Mouse (Mus musculus) urinary bladder, postnatal 25 days (tissue): ENCODE data around the gene Gfi1.

Experiments used
- DNase-seq: peaks from one replicate; pipeline ENCODE4 v3.0.0; 2022; ENCODE audit warnings: low spot score

Gfi1 gene

DNA sequence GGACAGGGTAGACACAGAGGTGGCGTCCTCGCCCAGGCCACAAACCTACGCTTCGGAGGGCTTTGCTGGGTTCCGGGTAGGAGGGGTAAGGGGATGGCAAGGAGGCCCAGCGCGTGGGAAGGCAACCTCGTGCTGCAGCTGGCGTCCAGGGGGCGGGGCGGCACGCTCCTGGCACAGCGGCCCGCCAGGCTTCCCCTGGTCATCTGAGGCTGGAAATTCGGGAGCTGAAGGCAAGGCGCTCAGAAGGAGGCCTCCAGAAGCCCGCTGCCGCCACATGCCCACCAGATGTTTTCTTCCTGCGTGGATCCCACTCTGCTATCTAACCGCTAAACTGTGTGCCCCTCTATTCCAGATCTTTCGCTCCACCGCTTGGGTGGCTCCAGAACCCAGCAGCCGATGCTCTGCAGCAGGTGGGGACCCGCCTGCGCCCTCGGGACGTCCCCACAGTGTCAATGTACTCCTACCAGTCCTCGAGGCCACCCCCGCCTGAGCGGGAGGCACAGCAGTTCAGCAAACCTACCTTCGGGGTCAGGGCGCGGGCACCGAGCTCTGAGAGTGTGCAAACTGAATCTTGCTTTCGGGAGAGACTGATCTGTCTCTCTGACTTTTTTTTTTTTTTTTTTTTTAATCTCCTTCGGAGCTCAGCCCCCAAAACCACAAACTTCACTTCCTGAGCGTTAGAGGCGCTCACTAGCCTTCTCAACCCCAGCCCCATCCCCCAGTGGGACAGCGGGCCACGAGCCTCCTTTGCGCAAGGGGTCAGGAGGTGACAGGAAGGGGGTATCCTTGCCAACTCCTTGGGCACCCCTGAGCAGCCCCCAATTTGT, at the start of gene Gfi1:
TSS of gene Gfi1 (minus strand) at position 602 of the 827 bp plus-strand sequence.
- DNase-seq, result peak; percentile 4

DNA sequence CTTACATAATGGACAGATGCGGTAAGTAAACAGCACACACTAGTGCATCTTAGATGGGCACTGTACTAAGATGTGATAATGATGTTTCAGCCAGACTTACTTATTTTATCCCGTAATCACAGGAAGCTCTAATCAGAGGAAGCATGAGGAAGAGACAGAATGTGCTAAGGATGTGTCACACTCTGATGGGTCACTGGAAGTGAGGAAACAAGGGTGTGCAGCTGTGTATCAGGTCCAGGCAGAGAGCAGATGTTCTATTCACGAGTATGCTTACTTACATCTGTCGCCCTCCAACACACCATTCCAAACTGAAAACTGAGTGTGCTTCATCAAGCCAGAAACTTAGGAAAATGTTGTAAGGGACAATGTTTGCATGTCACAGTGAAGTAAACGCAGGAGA, 46.2 kb upstream of the Gfi1 start:
- no peak for DNase-seq

DNA sequence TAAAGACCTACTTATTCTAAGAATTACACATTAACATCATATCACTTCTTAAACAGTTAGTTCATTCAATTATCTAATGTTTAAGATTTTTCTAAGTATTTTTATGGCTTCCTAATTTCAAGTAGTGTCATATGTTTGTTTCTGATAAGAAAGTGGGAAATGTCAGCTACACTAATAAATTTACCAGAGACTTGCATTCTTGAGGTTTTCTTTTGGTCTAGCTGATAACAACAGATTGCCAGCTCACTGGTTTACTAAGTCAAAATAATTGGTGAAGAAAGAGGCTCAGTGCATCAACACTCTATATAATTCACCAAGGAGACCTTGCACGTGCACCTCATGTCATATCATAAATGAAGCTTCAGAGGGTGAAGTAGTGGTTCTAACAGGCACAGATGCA, 42.4 kb upstream of the Gfi1 start:
- no peak for DNase-seq

DNA sequence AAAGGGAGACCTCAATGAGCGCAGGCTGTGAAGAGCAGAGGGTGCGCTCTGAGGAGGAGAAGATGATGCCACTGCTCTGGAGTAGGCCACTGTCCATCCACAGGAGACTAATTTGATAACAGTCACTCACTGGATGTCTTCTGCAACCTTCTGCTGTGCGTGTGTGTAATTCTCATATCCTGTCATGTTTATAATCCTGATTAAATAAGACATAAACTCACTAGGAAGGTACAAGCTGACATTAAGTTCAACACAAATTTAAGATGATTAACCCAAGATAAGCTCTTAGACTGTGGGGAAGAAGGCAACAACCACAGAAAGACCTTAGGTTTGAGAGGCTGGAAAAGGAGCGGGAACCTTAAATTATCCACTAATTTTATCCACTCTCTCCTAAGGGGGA, 40.1 kb upstream of the Gfi1 start:
- DNase-seq, result no peak

DNA sequence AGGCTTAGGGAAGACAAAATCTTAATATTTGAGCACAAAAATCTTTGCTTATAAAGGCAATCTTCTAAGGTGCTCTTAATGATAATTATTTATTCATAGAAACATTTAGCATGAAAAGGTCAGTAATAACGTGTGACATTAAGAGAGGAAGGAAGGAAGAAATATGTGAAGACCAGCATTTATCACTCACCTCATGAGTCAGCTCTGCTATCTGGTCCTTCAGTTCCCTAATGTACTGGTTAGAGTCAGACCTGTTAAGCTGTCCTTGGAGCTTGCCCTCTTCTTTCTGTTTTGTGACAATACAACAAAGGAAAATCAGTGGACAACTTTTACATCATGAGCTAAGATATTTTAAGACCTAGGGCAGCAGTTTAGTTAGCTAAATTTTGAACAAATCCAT, 38.6 kb upstream of the Gfi1 start:
- DNase-seq, result no peak

DNA sequence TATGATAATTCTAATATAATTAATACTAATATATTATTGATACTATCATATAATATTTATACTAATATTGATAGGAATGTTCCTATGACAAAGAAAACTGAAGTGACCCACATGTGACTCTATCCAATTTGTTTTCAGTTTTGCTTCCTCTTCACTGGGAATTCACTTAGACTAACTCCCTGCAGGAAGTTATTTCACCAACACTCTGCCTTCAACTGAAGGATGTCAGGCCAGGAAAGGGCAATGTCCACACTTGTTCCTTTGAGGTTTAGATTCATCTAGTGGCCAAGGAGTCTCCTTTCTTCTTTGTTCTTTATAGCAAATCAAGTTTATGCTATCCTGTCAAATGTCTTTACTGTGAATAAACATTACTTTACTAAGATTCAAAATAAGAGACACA, 37.8 kb upstream of the Gfi1 start:
- no peak for DNase-seq

DNA sequence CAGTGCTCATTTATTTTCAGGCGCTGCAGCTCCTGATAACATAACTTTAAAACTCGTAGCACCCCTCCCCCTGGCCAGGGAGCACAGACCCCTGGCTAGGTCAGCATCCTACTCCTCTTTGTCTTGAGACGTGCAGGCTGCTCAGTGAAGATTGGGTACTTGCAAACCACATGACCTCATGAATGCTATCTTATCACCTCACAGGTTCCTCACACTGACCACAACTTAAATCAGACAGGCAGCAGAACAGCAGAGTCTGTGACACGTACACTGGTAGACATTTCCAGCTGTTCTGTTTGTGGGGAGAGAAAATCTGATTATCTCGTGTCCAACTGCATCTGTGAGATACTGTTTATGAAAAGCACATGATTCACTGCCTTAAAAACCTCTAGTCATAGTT, 33.3 kb upstream of the Gfi1 start:
- no peak for DNase-seq

DNA sequence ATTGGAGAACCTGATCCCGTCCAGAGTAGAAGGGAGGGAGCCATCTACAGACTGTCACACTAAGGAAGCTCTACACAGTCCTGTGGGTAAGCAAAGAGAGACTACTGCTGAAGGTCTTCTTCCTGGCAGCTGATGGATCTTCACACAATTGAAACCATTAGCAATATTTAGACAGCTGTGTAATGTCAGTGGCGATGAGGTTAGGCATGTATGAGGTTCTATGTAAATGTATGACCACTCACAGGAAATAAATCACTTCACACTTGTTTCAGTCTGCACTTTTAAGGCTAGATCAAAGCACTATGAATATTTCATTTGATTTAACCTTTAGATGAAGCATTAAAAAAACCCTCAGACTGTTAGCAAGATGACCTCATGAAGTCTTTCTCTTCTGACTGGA, 30.2 kb upstream of the Gfi1 start:
- DNase-seq, result no peak

DNA sequence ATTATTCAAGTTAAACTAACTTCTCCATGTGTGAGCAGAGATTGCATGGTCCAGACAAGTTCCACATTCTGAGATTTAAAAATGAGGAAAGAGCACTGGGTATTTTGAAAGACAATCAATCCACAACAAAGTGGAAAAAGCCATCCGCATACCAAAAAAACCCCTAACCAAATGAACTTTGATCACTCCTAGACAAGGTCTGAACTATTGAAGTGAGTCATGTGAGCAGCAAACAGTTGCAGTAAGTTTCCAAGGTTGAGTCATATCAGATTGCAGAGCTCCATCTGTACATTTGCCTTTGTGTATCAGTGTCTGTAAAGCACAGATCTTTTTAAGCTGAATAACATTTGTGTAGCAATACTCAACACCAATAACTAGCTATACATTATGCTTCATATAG, 28.9 kb upstream of the Gfi1 start:
- no peak for DNase-seq

DNA sequence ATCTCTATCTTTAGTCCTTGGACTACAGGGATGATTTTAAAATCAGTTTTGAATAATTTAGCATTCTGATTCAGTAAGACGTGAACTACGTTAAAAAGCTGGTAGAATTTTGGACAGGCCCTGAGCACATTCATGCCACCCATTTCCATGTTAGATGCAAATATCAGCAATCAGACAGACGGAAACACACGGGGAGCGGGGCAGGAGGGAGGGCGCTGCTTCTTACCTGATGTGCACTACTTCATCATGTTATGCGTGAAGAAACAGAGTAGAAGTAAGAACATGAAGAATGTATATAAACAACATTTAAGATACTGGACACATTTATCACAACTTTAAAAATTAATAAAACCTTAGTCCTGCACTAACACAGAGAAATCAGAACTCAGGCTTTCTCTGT, 27.8 kb upstream of the Gfi1 start:
- DNase-seq, result no peak

DNA sequence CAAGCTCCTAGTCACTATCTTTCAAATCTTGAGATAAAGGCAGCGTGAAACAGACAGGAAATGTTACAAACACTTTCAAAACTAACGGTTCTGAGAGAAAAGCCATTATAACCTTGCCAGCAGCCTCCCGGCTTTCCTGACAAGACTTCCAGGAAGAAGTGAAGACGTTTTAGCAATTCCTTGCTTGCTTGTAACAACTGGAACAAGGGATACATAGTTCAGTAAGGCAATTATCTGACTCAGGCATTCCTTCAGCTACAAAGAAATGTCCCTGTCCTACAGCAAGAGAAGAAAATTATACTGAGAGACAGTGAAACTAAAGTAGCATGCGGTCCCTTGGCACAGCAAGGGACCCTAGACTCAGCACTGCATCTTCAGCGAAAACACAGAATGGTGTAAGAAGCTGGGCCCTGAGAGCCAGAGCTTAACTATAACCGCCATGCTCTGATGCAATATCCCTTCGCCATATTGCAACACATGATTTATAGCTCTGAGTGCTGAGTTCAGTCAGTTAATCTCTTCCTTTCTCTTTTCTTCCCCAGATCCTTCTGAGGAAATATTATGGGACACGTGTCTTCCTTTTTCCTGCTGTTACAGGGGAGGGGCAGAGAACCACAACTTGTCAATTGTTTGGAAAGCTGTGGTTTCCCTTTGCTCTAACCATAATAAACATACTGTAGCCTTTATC, 23.5 kb upstream of the Gfi1 start:
- DNase-seq, result no peak

DNA sequence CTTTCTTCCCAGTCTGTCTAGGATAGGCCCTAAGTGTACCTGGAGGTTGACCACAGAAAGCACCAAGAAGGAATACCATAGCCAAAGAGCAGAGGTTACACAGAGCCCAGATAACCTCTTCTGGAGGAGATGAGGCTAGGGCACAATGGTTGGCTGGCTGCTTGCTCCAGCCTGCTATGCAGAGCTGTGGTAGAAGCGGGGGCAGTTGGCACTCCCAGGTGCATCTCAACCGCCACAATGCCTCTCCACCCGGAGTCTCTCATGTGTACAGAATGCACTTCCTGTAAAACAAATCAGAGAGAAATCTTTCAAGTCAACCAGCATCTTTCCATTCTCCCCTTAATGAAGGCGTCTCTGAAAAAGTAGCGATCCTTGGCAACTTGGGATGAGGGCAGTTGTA, 13.2 kb upstream of the Gfi1 start:
- DNase-seq, result no peak

DNA sequence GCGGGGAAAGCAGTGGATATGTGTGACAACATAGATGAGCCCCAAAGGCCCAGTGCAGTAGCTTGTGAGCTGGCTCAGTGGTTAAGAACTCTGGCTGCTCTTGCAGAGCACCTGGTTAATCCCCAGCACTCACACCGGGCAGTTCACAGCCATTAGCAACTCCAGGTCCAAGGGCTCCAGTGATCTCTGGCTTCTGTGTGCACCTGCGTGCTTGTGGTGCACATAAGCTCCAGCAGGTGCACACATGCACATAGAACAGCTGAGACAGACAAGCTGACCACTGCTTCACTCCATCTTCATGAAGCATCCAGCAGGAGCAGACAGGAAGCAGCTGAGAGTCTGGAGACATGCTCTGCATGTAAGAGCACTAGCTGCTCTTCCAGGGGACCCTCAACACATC, 12.5 kb upstream of the Gfi1 start:
- no peak for DNase-seq

DNA sequence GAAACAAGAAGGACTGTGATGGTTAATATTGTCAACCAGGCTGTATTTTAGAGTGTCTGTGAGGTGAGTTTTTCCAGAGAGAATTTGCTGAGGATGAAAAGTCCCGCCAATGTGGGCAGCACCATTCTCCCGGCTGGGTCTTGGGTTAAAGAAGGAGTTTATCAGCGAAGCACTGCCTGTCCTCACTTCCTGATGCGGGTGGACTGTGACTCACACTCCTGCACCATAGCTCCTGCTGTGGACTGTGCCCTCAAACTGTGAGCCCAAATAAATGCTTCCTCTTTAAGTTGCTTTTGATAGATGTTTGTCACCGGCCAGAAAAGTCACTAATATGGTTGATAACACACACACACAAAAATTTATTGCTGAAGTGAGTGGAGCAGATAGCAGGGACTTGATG, 10.3 kb upstream of the Gfi1 start:
- no peak for DNase-seq

DNA sequence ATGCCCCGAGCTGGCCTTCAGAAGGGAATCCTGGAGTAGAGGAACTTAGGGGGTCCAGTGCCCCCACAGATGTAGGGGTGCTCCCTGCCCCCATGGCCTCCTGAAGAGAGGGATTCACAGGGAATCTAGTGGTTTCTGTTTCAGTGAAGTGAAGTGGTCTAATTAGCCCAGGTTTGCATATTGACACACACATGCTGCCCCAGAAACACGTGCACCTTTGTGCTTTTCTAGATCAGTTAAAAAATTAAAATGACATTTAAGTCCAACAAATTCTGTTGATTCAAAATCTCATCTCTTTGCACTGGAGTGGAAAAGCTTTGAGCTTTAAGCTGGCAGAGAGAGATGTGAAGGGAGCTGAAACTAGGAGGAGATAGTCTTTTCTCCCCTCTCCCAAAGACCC, 6.0 kb upstream of the Gfi1 start:
- DNase-seq, result no peak

DNA sequence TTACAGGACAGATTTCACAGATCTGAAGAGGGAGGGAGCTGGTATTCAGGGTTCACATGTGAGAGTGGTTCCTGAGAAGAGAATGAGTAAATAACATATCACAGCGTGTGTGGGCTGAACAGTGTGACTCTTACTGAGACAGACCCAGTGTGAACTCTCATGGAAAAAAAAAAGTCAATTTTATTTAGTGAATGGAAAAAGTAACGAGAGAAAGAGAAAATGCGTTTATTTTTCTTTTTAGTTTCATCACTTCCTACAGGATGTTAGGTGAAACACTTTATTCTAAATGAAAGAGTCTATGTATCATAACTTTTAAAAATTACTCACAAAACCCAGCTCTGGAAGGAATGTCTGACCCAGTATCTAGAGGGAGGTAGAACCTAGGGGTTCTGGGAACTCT, 5.6 kb upstream of the Gfi1 start:
- DNase-seq, result no peak

DNA sequence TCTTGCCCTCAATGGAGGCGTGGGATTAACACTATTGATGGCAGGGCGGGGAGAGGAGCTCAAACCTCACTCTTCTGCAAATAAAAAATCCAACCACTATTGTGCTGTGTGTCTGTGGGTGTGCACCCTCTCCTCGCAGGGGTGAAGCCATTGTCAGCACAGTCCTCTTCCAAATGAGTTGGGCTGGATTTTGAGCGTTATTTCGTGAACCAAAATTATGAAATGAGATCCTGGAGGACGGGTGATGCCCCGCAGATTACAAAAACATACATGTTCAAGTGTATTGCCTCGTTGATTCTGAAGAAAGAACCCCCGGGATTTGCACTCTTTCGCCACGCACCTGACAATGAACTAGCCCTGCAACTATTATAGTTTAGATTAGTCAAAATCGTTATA, 1.2 kb upstream of the Gfi1 start:
- no peak for DNase-seq

DNA sequence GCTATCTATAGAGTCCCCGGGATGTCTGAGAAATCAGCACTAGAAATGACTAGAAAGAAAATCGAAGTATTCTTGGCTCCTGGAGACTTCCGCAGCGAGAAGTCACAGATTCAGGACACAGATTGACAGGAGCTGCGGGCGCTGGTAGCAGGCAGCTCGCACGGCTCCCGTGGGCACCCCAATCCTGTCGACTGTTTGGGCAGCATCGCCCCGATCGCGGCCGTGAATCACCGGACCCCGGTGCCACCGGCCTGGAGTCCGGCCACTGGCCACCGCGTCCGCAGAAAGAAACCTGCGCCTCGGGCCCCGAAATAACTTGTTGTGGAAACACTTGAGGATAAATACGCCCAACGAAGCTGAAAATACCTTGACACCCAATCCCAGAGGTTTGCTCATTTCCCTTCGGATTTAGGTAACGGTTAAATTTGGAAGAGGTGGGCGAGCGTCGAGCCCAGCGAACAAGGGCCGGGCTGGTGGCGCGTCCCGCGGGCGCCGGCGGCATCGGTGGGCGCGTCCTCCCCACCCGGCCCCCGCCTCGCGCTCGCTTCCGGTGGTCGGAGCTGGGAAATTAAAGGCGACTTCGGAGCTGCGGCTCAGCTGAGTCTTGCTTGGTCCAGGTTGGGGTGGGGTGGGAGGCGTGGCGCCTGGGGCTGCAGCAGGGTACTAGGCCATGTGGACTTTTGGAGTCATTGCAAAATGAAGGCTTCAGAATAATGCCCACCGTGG, 608 bp upstream of the Gfi1 start:
- no peak for DNase-seq

DNA sequence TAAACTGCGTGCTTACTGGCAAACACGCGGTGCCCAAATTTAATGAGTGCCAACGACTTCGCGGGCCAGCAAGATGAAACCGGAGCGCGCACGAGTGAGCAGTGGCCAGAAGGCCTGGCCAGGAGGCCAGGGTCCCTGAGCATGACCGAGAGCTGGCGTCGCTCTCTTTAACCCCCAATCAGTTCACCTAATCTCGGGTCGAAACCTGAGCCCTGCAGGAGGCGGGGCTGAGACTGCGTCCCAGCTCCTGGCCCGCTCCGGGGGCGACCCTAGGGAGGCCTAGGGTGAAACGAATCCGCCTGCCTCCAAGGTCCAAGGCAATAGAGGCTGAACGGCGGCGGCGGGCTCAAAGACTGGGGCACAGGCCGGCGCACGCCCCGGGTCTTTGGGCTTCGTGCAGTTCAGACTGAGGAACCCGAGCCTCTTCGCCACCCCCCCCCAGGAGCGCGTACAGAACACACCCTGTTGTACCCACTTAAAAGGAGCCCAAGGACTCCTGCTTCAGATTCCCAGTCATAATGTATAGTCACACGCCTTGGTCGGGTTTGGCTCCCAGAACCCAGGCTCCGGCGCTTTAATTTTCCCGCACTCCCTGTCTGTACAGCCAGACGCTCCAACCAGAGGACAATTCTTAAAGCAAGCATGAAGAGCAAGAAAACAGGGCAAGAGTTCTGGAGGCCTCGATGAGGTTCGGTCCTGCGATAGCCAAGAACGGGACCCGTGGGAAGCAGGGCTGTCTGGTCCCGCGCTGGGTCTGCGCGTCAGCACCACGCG, 988 bp downstream of the Gfi1 start:
- peak; percentile 12 for DNase-seq

DNA sequence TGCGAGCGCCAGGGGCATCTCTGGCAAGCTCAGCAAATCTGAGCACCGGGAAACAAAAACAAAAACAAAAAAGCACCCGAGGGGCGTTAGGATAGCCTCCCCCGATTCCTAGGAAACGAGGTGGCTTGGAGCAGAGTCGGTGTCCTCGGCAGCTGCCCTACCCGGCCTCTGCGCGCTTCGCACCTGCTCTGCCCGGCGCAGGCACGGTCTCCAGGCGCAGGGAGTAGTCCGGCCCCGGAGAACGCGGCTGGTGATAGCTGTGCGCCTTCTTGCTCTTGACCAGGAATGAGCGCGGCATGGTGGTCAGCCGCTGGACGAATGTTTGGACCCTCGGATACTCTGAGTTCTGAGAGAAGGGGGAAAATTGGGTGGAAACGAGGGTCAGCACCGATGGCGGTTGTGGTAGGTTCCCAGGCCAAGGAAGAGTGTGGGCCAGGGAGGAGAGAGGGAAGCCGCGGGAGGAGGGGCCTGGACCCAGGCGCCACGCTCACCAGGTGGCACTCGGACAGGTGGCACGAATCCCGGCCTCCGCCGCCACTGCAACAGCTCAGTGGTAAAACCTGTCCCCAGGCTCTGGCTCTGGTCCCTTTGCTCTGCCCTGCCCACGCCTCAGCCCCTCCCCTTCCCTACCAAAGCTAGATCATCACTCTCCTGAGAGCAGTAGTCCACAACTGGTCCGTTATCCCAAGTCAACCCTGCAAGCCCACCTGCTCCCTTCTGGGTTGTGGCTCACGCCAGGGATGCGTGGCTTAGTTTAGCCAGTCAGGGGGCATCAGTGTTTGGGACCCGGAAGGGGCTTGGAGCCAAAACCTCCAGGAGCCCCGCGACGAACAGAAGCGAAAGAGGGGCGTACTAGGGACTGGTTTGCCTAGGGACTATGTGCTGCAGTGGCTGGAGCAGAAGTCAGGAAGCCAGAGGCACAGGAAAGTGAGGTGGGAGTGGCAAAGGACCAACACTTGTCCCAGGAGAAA, 2.0 kb downstream of the Gfi1 start:
- DNase-seq, result peak; percentile 9
